Mouse (Mus musculus) G1E (cell line): ENCODE results near the gene Hdac4. TPM values are rescaled to one million over a fixed set of nuclear protein-coding genes. Genes with fewer than 3 reads are reported as not detected.
A peak's percentile ranks its signal among the peaks of the same experiment; 100 is the strongest.

ENCODE experiments used
- ATAC-seq: 2 replicates; pipeline ENCODE4 v1.8.0; 2016; ENCODE audit warnings: mild to moderate bottlenecking; ENCODE audit not compliant: insufficient number of reproducible peaks, poor library complexity, low FRiP score, severe bottlenecking; ENCODE audit errors: extremely low read depth
- DNase-seq: peaks from one replicate; pipeline ENCODE4 v3.0.0; 2012; ENCODE audit warnings: low spot score
- H3K27me3 ChIP-seq: 2 replicates; pipeline ENCODE4 v1.6.1; 2012; ENCODE audit warnings: mild to moderate bottlenecking, low read length, inconsistent platforms; ENCODE audit not compliant: insufficient read depth
- H3K36me3 ChIP-seq: replicated peaks from 2 replicates; pipeline ENCODE3; 2012; ENCODE audit warnings: mild to moderate bottlenecking, inconsistent platforms
- H3K4me1 ChIP-seq: 2 replicates; pipeline ENCODE4 v1.6.1; 2012; ENCODE audit warnings: low read depth, low read length, inconsistent platforms, mixed read lengths; ENCODE audit not compliant: insufficient read depth
- H3K4me3 ChIP-seq: 2 replicates; pipeline ENCODE4 v1.5.1; 2012; ENCODE audit warnings: low read depth, mild to moderate bottlenecking, inconsistent platforms, low read length, moderate library complexity, mixed read lengths
- H3K9me3 ChIP-seq: replicated peaks from 2 replicates; pipeline ENCODE4 v1.6.1; 2012; ENCODE audit warnings: inconsistent platforms
- CTCF ChIP-seq: IDR thresholded peaks from 2 replicates; pipeline ENCODE4 v1.5.1; 2012; ENCODE audit warnings: low read depth, low read length, inconsistent platforms, mixed read lengths
- GATA1 ChIP-seq: IDR thresholded peaks from 2 replicates; pipeline ENCODE4 v1.6.1; 2012; ENCODE audit warnings: borderline replicate concordance, low read length, inconsistent platforms, mixed read lengths
- GATA2 ChIP-seq: IDR thresholded peaks from 2 replicates; pipeline ENCODE4 v1.6.1; 2012; ENCODE audit warnings: low read depth, low read length, inconsistent platforms, borderline replicate concordance
- POLR2AphosphoS5 ChIP-seq: IDR thresholded peaks from 2 replicates; pipeline ENCODE4 v1.6.1; 2012; ENCODE audit warnings: low read depth, low read length, inconsistent platforms; ENCODE audit not compliant: insufficient replicate concordance
- TAL1 ChIP-seq: conservative IDR thresholded peaks from 2 replicates; pipeline ENCODE4 v1.6.1; 2012; ENCODE audit warnings: low read depth, low read length, inconsistent platforms, mixed read lengths
- polyA plus RNA-seq: library from polyadenylated mRNA; stranded (reverse); fragments of >175 nt; gene quantifications from 2 replicates; pipeline ENCODE4 v1.2.3, GENCODE M21; 2012
- total RNA-seq, 2 experiments: library from RNA; stranded (forward) in 1 of 2; stranded (reverse) in 1 of 2; fragments of 200-1000 nt in 1 of 2; fragments of >200 nt in 1 of 2; fragmentation: Nextera tagmentation in 1 of 2; gene quantifications; 2 replicates each; pipeline ENCODE4 v1.2.3; 2014 to 2017

Hdac4 gene
- total and polyA plus RNA-seq, 3 experiments = 15.0 to 27.2 (median 19.7) TPM

DNA sequence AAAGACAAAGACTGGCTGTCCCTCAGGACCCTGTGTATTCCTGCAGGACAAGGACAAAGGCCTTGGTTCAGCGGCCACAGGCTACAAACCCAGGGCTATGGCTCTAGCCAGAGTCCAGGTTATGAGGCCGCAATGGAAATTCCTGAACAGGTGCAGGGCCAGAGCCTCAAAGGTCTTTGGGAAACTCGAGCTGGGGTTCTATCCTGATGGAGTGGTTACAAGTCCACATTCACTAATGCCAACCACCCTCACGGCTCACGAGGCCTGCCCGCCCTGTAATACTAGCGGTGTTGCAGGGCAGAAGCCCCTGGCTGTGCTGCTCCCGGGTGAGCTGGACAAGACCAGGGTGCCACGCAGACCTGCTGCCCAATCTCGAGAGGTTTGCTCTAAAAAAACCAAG, 264.3 kb downstream of the Hdac4 start:
- DNase-seq (no peak), ATAC-seq (no peak)
- no peaks in the 10 kb centered on the region for H3K27me3 ChIP-seq
- H3K4me3 ChIP-seq = no peak overlapping the region
- no peaks in the 10 kb centered on the region for H3K4me1 ChIP-seq
- no peaks in the 10 kb centered on the region for H3K9me3 ChIP-seq
- peaks cover 75% of the 10 kb centered on the region for H3K36me3 ChIP-seq
- TF ChIP-seq POLR2AphosphoS5 = no peak
- no peak for TF ChIP-seq GATA1
- TF ChIP-seq TAL1 = no peak
- no peak for TF ChIP-seq GATA2
- TF ChIP-seq CTCF = no peak

- Histone ChIP-seq H3K36me3 (peaks cover 55% of the 10 kb centered on the region), H3K27me3 (no peaks in the 10 kb centered on the region), H3K4me3 (no peak overlapping the region), H3K9me3 (no peaks in the 10 kb centered on the region), H3K4me1 (no peaks in the 10 kb centered on the region)
- ATAC-seq (no peak), DNase-seq (no peak)
- TF ChIP-seq CTCF (no peak), GATA1 (no peak), TAL1 (no peak), POLR2AphosphoS5 (no peak), GATA2 (no peak)
These were observed 266.4 kb downstream of the Hdac4 start for GRCm38 (mm10) chr1:91929051-91929450.

DNA sequence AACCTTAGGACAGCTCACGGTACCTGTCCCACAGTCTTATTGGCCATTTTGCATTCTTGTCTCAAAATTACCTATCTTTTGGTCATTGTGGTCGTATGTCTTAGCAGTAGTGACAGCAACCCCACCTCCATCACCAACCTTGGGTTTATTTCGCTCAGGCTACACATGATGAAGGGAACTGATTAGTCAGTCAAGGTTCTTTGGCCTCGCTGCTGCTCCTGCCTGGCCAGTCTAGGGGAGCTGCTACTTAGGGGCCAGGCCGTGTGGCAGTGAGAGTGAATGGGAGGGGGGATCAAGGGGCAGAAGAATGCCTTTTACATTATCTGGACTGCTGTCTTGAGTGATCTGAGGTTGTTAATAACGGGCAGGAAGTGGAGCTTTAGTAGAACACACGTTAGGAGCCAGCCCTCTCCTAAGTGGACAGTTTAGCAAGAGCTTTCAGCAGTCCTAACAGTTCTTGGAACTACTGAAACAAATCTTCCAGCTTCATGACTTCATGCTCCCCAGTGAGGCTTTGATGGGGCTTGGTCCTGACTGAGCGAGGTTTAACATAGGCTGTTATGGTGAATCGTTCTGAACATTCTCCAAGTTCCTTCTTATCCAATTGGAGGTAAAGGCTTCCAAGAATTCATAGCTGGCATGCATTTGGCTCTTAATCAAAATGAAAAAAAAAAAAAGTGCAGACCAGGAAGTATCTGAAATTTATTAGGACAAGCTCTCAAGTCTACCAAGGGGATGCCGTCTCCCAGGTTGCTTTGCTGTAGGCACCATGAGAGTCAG, 267.8 kb downstream of the Hdac4 start:
- no peak for ATAC-seq
- H3K36me3 ChIP-seq = peaks cover 42% of the 10 kb centered on the region
- no peaks in the 10 kb centered on the region for H3K27me3 ChIP-seq
- H3K4me3 ChIP-seq = no peak overlapping the region
- H3K9me3 ChIP-seq = no peaks in the 10 kb centered on the region
- no peak for DNase-seq
- TF ChIP-seq POLR2AphosphoS5 = no peak
- no peaks in the 10 kb centered on the region for H3K4me1 ChIP-seq

GRCm38 (mm10) chr1:91923567-91923966, 271.9 kb downstream of the Hdac4 start:
- H3K4me3 ChIP-seq = no peak overlapping the region
- no peak for TF ChIP-seq GATA1
- TF ChIP-seq CTCF = no peak
- no peak for TF ChIP-seq POLR2AphosphoS5
- no peak for TF ChIP-seq GATA2
- TF ChIP-seq TAL1 = no peak
- peaks cover 10% of the 10 kb centered on the region for H3K36me3 ChIP-seq
- H3K4me1 ChIP-seq = no peaks in the 10 kb centered on the region
- no peaks in the 10 kb centered on the region for H3K9me3 ChIP-seq
- DNase-seq (no peak), ATAC-seq (no peak)
- H3K27me3 ChIP-seq = peaks cover 8% of the 10 kb centered on the region; the same call in 1 of the 2 replicates

GRCm38 (mm10) chr1:91922235-91923152, 273.0 kb downstream of the Hdac4 start:
- ATAC-seq = no peak
- no peaks in the 10 kb centered on the region for H3K9me3 ChIP-seq
- no peak for DNase-seq

GRCm38 (mm10) chr1:91921702-91922101, 273.8 kb downstream of the Hdac4 start:
- Histone ChIP-seq H3K4me1 (no peaks in the 10 kb centered on the region), H3K27me3 (peaks cover 12% of the 10 kb centered on the region; the same call in 1 of the 2 replicates), H3K9me3 (no peaks in the 10 kb centered on the region), H3K36me3 (no peaks in the 10 kb centered on the region), H3K4me3 (no peak overlapping the region)
- DNase-seq (no peak), ATAC-seq (no peak)
- TF ChIP-seq TAL1 = no peak

More at GRCm38 (mm10) chr1:91922235-91923152, 273.0 kb downstream of the Hdac4 start:
- Histone ChIP-seq H3K27me3 (peaks cover 12% of the 10 kb centered on the region; the same call in 1 of the 2 replicates), H3K4me1 (no peaks in the 10 kb centered on the region), H3K36me3 (peaks cover 2% of the 10 kb centered on the region), H3K4me3 (no peak overlapping the region)
- TF ChIP-seq POLR2AphosphoS5 = no peak
- TF ChIP-seq TAL1 = 0 out of 2 replicates have a peak, but pooled peaks have one; percentile 1
